Mouse (Mus musculus) liver, embryonic 15.5 days (tissue): Measurements from ENCODE around the gene Copa. TPM values are rescaled to one million over a fixed set of nuclear protein-coding genes. Genes with fewer than 3 reads are reported as not detected.

Source experiments
- ATAC-seq: fragments of 200-750 bp; cut with Nextera tagmentation; 2 replicates; pipeline ENCODE4 v1.8.0; 2017; ENCODE audit warnings: moderate number of reproducible peaks, mild to moderate bottlenecking, moderate library complexity; ENCODE audit not compliant: insufficient read depth
- H3K27ac ChIP-seq: fragments of 300-500 bp; sonication (generic); replicated peaks from 2 replicates; pipeline ENCODE4 v1.5.1; 2015; ENCODE audit warnings: mild to moderate bottlenecking, inconsistent platforms
- H3K27me3 ChIP-seq: fragments of 300-500 bp; sonication (generic); 2 replicates; pipeline ENCODE4 v1.6.1; 2015; ENCODE audit warnings: mild to moderate bottlenecking, inconsistent platforms
- H3K36me3 ChIP-seq: fragments of 300-500 bp; sonication (generic); replicated peaks from 2 replicates; pipeline ENCODE4 v1.6.1; 2015; ENCODE audit warnings: moderate library complexity, mild to moderate bottlenecking, inconsistent platforms
- H3K4me1 ChIP-seq: fragments of 300-500 bp; sonication (generic); replicated peaks from 2 replicates; pipeline ENCODE4 v1.6.1; 2015; ENCODE audit warnings: inconsistent platforms
- H3K4me2 ChIP-seq: fragments of 300-500 bp; sonication (generic); 2 replicates; pipeline ENCODE4 v1.6.1; 2015; ENCODE audit warnings: moderate library complexity, mild to moderate bottlenecking, inconsistent platforms
- H3K4me3 ChIP-seq: fragments of 300-500 bp; sonication (generic); replicated peaks from 2 replicates; pipeline ENCODE4 v1.5.1; 2015; ENCODE audit warnings: mild to moderate bottlenecking, inconsistent platforms
- H3K9ac ChIP-seq: fragments of 300-500 bp; sonication (generic); 2 replicates; pipeline ENCODE4 v1.6.1; 2015; ENCODE audit warnings: moderate library complexity, mild to moderate bottlenecking, inconsistent platforms
- H3K9me3 ChIP-seq: fragments of 300-500 bp; sonication (generic); replicated peaks from 2 replicates; pipeline ENCODE4 v1.6.1; 2016; ENCODE audit warnings: inconsistent platforms
- WGBS: fragments of 180-500 bp; shearing (Covaris S2); methylation state at CpG from one replicate; pipeline ENCODE4 v1.1.7; 2015; ENCODE audit warnings: mixed read lengths; ENCODE audit not compliant: insufficient replicate concordance; 5-methylcytosine and 5-hydroxymethylcytosine counted together
- polyA plus RNA-seq: library from polyadenylated mRNA; unstranded; fragments of >200 nt; fragmentation: Nextera tagmentation; extraction: Ambion mirVana; gene quantifications from 2 replicates; pipeline ENCODE4 v1.2.1, GENCODE M21; 2015

The Copa gene
- polyA plus RNA-seq, 1 experiment from 2014 or later: 70.1 TPM

DNA sequence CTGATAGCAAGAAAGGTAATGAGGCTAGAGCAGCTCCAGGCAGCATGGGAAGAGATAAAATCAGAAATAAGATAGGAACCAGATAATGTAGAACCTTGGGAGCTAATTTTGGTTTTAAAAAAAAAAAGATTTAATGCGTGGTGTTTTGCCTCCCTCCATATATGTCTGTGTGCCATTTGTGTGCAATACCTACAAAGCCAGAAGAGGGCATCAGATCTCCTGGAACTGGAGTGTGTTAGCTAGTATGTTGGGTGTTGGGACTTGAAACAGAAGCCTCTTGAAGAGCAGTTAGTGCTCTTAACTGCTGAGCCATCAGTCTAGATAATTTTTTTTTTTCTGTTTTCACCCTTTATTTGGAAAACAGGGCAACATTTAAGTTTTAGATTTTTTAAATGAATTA lies 61.2 kb downstream of the Copa start:
- no peak for ATAC-seq
- peaks cover 8% of the 10 kb centered on the region for H3K4me1 ChIP-seq
- H3K27me3 ChIP-seq: no peaks in the 10 kb centered on the region
- no peaks in the 10 kb centered on the region for H3K9me3 ChIP-seq
- no peak overlapping the region for H3K4me2 ChIP-seq
- no peak overlapping the region for H3K27ac ChIP-seq
- no peak overlapping the region for H3K4me3 ChIP-seq
- 7% methylated on average over 1 of the region's 1 CpGs for WGBS
- H3K9ac ChIP-seq: no peak overlapping the region
- H3K36me3 ChIP-seq: no peaks in the 10 kb centered on the region

DNA sequence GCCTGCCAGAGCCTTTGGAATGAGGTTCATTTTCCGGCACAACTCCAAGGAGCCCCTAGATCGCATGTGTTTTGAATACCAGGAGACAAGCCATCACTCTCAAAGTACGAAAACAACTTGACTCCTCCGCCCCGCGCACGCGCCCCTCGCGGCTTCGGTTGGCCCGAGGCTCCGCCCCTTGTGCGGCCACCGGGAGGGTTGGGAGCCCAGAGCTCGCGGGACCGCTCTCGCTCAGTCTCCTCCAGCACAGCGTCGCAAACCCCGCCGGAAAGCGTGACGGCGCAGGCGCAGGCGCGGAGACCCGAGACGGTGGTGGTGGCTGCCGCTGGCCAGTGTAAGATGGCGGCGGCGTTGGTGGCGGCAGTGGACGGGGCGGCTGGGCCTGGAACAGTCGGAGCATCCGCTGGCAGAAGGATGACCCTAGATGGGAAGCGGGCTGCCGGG lies 65.5 kb downstream of the Copa start, which contains the start of gene Dcaf8:
TSS of gene Dcaf8 (plus strand) at position 250 of the 444 bp plus-strand sequence.
- Histone ChIP-seq H3K27ac (peak within 1 kb of the TSS; percentile 96), H3K9ac (peak within 1 kb of the TSS; percentile 98), H3K27me3 (no peaks in the 10 kb centered on the region), H3K4me3 (peak within 1 kb of the TSS; percentile 95), H3K9me3 (no peaks in the 10 kb centered on the region), H3K36me3 (peaks cover 30% of the 10 kb centered on the region), H3K4me2 (peak within 1 kb of the TSS; percentile 78), H3K4me1 (peaks cover 35% of the 10 kb centered on the region)
- WGBS: under 1% methylated on average over 42 of the region's 42 CpGs
- peak; percentile 98 for ATAC-seq

DNA sequence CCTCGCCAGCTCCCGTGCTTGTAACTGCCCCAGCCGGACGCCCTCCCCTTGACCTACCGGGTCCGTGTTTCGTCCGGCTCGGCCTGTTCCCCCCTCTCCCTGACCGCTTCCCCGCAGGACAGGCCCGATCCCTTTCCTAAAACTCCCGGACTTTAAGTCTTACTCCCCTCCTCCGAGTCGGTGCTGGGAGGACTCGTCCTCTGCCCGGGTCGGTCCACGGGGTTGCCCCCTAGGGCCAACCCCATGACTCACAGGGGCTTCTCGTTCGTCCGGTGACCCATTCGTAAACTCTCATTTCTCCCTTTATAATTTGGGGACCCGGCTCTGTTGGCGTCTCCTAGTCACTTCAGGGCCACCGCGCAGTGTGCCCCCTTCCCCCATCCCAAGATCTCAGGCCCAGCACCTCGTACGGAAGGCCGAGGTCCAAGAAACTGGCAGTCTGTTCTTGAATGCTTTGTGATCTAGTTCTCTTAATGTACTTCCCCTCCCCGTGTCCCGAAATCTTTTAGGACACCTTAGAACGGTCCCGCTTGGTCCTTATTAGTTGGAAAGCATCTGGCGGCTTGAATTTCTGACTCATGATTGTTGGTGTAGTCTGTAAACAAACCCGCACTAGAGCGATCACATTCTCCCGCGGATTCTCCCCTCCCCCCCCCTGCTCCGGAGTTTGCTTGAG lies 66.1 kb downstream of the Copa start:
- Histone ChIP-seq H3K4me2 (peak overlapping the region; percentile 78), H3K27ac (peak overlapping the region; percentile 96), H3K36me3 (peaks cover 35% of the 10 kb centered on the region), H3K4me1 (peaks cover 35% of the 10 kb centered on the region), H3K9me3 (no peaks in the 10 kb centered on the region), H3K4me3 (peak overlapping the region; percentile 95), H3K9ac (peak overlapping the region; percentile 98), H3K27me3 (no peaks in the 10 kb centered on the region)
- WGBS: 2% methylated on average over 39 of the region's 40 CpGs
- ATAC-seq: peak; percentile 47

DNA sequence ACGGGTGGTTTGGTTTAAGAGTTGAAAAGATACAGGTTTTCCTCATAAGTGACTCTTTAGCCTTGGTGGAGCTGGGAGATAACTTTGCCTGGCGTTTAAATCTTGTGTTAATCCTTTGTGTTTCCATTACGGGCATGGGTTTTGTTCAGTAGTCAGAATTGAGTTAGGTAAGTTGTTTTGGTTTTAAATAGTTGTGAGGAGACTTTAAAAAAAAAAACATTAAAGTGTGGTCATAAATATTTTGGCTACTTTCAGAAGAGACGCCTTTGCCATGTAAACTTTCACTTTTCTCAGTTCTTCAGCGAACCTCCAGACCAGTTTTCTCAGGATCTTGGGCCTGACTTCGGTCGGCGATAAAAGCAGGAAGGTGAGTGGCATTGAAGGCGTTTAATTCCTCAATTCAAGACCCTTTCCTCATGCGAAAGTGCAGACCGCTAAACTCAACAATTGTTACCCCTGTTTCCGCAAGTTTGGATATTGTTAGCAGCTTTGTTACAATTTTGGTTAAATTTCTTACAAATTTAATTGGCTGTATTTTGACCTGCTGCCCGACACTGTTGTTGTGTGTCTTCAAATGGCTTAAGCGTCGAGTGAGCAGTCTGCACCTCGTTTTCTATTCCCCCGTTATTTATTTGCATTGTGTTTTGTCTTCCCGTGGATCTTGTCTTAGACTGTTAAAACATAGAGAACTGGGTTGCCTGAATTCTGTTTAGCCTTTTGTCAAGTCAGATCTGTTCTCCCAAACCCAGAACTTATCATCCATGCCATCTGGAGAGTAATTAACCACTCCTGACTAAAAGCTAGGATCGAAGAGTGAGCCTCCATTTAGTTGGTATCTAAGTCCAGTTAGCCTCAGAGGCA lies 66.9 kb downstream of the Copa start:
- peaks cover 42% of the 10 kb centered on the region for H3K36me3 ChIP-seq
- peak overlapping the region; percentile 98 for H3K9ac ChIP-seq
- peak overlapping the region; percentile 95 for H3K4me3 ChIP-seq
- H3K4me1 ChIP-seq: peaks cover 35% of the 10 kb centered on the region
- peak overlapping the region; percentile 96 for H3K27ac ChIP-seq
- peak overlapping the region; percentile 78 for H3K4me2 ChIP-seq
- 4% methylated on average over 19 of the region's 19 CpGs for WGBS
- no peak for ATAC-seq
- no peaks in the 10 kb centered on the region for H3K27me3 ChIP-seq
- H3K9me3 ChIP-seq: no peaks in the 10 kb centered on the region

DNA sequence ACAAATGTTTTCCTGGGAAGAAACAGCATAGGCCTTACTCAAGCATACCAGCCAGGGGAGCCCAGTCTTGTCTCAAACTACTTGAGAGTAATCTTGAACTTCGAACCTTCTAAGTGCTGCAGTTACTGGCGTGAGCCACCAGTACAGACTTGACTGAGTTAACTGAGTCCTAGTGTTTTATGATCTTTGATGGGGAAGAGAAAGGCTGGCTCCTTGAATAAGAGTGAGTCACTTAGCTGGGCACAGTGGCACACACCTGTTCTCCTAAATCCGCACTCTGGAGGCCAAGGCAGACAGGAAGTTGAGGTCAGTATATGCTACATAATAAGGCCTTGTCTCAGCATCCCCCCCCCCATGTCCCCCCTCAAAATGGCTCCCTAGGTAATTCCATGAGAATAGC lies 72.2 kb downstream of the Copa start:
- 82% methylated on average over 3 of the region's 3 CpGs for WGBS
- no peak overlapping the region for H3K27ac ChIP-seq
- H3K9me3 ChIP-seq: no peaks in the 10 kb centered on the region
- no peak overlapping the region for H3K4me2 ChIP-seq
- no peak for ATAC-seq
- H3K4me1 ChIP-seq: peaks cover 35% of the 10 kb centered on the region
- no peak overlapping the region for H3K9ac ChIP-seq
- H3K4me3 ChIP-seq: no peak overlapping the region
- peaks cover 77% of the 10 kb centered on the region for H3K36me3 ChIP-seq
- H3K27me3 ChIP-seq: no peaks in the 10 kb centered on the region

DNA sequence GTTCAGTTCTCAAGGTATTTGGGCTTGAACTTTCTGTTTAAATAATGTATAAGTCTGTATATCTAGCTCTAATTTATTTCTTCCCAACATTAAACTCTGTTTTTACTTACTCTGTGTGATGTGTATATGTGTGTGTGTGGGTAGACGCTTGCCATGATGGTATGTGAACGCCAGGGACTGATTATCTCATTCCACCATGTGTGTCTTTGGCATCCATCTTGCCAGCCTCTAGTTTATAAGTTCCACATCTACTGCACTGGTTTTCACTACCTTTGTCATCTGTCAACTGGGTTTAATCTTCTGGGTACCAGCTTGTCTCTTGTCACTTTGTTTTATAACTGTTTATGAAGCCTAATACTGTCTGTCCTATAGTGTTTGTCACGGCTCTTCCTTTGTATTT lies 73.2 kb downstream of the Copa start:
- Histone ChIP-seq H3K27me3 (no peaks in the 10 kb centered on the region), H3K4me3 (no peak overlapping the region), H3K4me1 (peaks cover 30% of the 10 kb centered on the region), H3K9me3 (no peaks in the 10 kb centered on the region), H3K36me3 (peaks cover 71% of the 10 kb centered on the region), H3K9ac (no peak overlapping the region), H3K4me2 (no peak overlapping the region), H3K27ac (no peak overlapping the region)
- 57% methylated on average over 3 of the region's 3 CpGs for WGBS
- ATAC-seq: no peak

DNA sequence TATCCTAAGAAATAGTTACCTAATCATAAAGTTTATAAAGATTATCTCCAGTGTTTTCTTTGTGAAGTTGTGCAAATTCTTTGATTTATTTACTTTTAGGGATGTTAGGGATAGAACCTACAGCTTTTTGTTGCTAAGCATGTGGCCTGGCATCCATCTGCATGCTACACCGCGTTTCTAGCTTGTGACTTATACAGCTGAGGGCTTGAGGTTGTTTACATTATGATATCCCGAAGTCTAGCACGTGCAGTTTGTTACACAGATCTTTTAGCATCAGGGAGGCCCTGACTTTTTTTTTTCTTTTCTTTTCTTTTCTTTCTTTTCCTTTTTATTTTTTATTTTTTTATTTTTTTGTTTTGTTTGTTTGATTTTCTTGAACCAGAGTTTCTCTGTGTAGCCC lies 77.6 kb downstream of the Copa start:
- 72% methylated on average over 4 of the region's 4 CpGs for WGBS
- Histone ChIP-seq H3K9ac (no peak overlapping the region), H3K4me2 (no peak overlapping the region), H3K4me3 (no peak overlapping the region), H3K4me1 (peaks cover 11% of the 10 kb centered on the region; the same call in 1 of the 2 replicates), H3K27me3 (no peaks in the 10 kb centered on the region), H3K36me3 (peaks cover 43% of the 10 kb centered on the region), H3K27ac (no peak overlapping the region), H3K9me3 (no peaks in the 10 kb centered on the region)
- ATAC-seq: no peak

DNA sequence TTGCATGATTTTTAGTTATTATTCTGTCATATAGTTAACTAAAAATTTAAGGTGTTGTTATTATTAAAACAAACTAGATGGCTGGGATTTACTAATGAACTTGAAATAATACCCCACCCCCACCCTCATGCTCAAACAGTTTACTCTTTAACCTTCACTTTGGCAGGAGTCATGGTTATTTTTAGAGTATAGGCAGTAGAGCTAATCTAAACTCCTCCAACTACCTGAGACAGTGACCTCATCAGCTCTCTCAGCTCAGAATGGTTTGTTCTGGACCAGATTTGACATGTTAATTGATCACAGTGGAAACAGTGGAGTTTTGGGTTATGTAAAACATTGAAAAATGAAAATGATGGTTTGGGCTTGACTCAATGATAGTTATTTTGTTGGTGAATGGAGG lies 78.2 kb downstream of the Copa start:
- Histone ChIP-seq H3K4me1 (peaks cover 11% of the 10 kb centered on the region; the same call in 1 of the 2 replicates), H3K4me3 (no peak overlapping the region), H3K27ac (no peak overlapping the region), H3K9ac (no peak overlapping the region), H3K36me3 (peaks cover 43% of the 10 kb centered on the region), H3K27me3 (no peaks in the 10 kb centered on the region), H3K9me3 (no peaks in the 10 kb centered on the region), H3K4me2 (no peak overlapping the region)
- no peak for ATAC-seq

DNA sequence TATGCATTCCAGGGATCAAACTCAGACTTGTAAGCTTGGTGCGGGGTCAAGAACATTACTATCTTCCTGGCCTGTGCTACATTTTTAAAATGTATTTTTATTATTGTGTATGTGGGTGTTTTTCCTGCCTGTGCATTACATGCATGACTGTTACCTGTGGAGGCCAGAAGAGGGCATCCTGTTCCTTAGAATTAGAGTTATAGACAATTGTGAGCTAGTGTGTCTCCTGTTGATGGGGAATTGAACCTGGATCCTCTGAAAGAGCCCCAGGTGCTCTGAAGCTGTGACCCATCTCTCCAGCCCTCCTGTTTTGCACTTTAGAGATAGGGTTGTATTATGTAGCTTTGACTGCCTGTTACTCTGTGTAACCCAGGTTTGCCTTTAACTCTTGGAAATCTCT lies 79.7 kb downstream of the Copa start:
- H3K27ac ChIP-seq: no peak overlapping the region
- H3K4me1 ChIP-seq: peaks cover 11% of the 10 kb centered on the region; the same call in 1 of the 2 replicates
- H3K9me3 ChIP-seq: no peaks in the 10 kb centered on the region
- H3K36me3 ChIP-seq: peaks cover 45% of the 10 kb centered on the region
- no peak overlapping the region for H3K9ac ChIP-seq
- H3K4me2 ChIP-seq: no peak overlapping the region
- 81% methylated on average over 1 of the region's 1 CpGs for WGBS
- H3K27me3 ChIP-seq: no peaks in the 10 kb centered on the region
- no peak overlapping the region for H3K4me3 ChIP-seq
- ATAC-seq: no peak

DNA sequence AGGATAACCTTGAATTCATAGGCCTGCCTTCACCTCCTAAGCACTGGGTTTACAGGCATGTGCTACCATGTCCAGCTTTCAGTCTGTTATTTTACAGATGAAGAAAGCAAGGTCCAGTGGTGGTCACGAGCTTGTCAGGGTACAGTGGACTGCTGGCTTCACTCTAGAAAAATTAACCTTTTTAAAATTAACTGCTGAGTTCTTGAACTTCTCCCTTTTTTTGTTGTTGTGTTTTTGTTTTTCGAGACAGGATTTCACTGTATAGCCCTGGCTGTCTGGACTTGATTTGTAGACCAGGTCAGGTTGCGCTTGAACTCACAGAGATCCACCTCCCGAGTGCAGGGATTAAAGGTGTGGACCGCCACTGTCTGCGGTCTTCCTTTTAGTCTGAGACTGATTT lies 80.6 kb downstream of the Copa start:
- no peaks in the 10 kb centered on the region for H3K9me3 ChIP-seq
- H3K9ac ChIP-seq: no peak overlapping the region
- H3K4me3 ChIP-seq: no peak overlapping the region
- H3K4me2 ChIP-seq: no peak overlapping the region
- no peaks in the 10 kb centered on the region for H3K27me3 ChIP-seq
- H3K36me3 ChIP-seq: peaks cover 54% of the 10 kb centered on the region
- no peak for ATAC-seq
- H3K4me1 ChIP-seq: peaks cover 11% of the 10 kb centered on the region; the same call in 1 of the 2 replicates
- H3K27ac ChIP-seq: no peak overlapping the region; the same call in 1 of the 2 replicates
- WGBS: 85% methylated on average over 6 of the region's 6 CpGs

DNA sequence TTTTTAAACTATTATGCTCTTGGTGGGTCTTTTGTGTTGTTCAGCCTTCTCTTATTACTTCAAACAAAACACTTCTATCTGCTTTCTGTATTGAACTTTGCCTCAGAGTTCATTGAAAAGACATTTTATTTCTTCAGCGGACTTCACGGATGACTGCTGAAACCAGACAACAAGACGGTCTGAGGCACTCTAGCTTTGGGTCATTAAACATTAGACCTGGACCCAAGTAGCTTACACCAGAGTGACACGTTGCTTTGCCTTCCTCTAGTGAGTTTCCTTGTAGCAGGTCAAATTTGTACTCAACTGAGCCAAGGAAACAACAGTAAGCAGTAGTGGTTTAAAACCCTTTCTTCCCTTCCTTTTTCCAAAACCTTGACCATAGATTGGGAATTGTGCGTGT lies 85.6 kb downstream of the Copa start:
- no peak overlapping the region for H3K27ac ChIP-seq
- H3K9ac ChIP-seq: no peak overlapping the region
- no peak overlapping the region for H3K4me3 ChIP-seq
- no peak for ATAC-seq
- 91% methylated on average over 5 of the region's 5 CpGs for WGBS
- no peaks in the 10 kb centered on the region for H3K27me3 ChIP-seq
- H3K36me3 ChIP-seq: peaks cover 86% of the 10 kb centered on the region
- no peak overlapping the region for H3K4me2 ChIP-seq
- no peaks in the 10 kb centered on the region for H3K4me1 ChIP-seq
- H3K9me3 ChIP-seq: no peaks in the 10 kb centered on the region
